Mouse (Mus musculus) adrenal gland, adult 8-10 months (tissue): ENCODE results near the gene Pcnx2. TPM values are rescaled to one million over a fixed set of nuclear protein-coding genes. Genes with fewer than 3 reads are reported as not detected.

ENCODE experiments used
- DNase-seq: peaks from one replicate; pipeline ENCODE4 v3.0.0; 2022
- total RNA-seq, 4 experiments: library from RNA; stranded (reverse); gene quantifications; 2 replicates each; pipeline ENCODE4 v1.2.4; 2022

Gene Pcnx2
- under 1 TPM; 0.29 to 0.77 (median 0.63) TPM for total RNA-seq

DNA sequence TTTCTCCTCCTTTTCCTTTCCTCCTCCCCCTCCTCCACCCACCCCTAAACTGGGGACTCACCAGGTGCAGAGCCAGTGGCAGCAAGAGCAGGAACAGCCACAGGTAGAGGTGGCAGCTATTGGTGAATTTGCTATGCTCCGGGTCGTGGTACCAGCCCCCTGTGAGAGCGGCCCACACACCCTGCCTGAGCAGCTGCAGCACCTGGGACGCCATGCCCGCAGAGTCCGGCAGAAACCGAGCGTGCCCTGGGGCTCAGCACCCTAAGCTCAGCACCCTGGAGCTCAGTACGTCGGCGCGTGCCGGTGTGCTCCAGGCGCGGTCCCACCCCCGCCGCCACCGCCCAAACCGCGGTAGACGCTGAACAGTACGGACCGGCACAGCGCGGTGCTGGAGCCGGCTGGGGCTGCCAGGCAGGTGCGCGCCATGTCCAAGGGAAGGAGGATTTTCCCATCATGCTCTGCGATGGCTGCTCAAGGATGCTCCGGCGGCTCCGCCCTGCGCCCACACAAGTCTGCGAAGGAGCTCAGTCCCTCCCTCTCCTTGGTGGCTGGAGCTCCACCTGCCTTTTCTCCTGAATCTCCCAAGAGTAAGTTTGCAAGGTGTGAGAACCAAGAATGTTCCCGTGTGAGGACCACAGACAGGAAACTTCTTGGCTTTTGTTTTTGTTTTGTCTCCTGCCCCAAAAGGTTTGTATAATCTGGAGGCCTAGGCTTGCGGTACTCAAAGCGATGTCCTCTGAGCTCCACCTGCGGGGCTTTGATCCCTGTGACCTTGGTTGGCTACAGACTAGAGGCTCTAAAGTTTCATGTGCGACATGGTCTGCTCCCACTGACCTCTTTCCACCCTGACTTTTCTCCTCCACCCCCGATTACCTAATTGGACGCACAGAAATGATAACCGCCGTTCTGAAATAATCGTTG is at the start of gene Pcnx2:
TSS of gene Pcnx2 (minus strand) at position 450 of the 921 bp plus-strand sequence.
- no peak for DNase-seq

DNA sequence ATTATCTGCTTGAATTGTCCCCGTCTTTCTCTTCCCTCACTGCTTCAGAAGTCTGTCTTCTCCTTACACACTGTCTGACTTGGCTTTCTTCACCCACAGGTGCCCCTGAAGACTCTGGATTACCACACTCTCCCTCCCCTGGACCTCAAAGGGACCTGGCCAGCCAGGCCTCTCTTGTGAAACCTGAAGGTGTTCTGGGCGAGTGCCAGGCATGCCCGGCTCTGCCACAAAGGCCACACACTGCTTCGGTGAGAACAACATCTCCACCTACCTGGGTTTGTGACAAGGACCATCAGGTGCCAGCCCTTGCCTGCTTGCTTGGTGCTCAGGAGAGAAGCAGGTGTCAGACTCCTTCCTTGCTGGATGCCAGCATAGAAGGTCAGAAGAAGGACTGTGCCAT is 46.4 kb upstream of the Pcnx2 start:
- DNase-seq = no peak

DNA sequence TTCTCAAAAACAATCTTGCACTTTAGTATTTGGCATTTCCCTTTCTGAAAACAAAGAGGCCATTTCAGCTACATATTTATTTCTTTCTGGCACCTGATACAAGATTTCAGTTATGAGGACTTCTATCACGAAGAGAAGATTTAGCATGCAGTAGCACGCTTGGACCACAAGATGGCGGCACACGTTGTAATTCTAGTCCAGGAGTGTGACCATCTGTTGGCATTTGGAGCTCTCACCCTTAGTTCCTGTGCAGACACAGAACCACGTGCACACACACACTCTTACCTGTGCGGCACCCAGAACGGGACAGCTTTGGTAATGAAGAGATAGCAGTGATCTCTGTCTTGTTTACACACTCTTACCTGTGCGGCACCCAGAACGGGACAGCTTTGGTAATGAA is 37.5 kb upstream of the Pcnx2 start:
- no peak for DNase-seq

DNA sequence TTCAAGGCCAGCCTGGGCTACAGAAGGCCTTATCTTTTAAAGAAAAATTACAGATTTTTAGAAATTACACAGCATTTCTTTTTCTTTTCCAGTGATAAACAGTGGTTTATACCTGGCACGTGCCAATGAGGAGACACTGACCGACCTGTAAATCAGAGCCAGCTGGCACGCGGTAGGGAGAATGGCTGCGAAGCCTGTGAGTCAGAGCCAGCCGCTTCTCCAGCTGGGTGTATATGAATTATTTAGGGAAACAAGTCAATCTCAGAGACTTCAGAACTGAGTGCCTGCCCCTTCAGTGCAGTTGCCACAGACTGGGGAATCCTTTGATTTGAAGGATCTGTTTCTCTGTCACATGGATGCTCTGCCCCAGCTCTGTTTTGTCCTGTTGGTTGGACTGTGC is 33.7 kb upstream of the Pcnx2 start:
- no peak for DNase-seq

DNA sequence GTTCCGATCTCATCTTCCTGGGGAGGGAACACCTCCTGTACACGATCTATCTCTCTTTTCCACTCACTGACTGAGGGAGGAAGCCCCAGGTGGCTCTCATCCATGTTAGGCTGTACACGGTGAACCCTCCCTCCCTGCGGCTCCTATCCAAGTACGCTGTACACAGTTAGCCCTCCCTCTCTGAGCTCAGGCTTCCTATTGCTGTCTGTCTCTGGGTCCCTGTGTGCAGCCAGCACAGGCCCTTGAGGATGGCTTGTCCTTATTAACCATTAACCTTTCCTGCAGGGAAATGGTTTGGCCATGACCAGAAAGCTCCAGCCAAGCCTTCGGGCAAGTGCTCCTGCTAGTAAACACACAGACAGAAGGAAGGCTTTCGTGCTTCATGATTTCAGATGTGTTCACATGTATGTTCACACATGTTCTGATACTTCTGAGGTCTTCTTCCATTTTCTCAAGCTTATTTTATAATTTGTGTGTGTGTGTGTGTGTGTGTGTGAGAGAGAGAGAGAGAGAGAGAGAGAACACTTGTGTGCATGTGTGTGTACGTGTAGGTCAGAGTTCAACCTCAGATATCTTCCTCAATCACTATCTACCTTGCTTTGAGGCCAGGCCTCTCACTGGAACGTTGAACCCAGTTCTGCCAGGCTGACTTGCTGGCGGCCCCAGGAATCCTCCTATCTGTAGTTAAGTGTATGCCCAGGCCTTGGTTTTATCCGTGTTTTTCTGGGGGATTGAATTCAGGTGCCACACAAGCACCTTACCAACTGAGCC is 32.3 kb upstream of the Pcnx2 start:
- DNase-seq = no peak

DNA sequence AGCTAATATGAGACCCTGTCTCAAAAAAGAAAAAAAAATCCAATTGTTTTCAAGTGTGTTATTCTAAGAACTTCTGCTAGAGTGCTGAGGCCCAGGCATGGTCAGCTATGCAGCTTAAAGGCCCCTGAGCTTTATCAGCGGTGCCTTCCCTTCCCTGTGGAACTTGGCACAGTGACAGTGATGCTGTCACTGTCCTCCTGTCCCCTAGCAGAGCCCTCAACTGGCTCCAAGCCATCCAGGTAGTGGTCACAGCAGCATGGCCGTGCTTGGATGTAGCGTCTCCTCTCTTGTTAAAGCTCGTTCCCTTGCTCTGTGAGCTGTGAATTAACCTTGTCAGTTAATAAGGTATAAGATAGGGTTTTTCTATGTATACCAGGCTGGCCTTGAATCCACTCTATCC is 28.5 kb upstream of the Pcnx2 start:
- DNase-seq = no peak

DNA sequence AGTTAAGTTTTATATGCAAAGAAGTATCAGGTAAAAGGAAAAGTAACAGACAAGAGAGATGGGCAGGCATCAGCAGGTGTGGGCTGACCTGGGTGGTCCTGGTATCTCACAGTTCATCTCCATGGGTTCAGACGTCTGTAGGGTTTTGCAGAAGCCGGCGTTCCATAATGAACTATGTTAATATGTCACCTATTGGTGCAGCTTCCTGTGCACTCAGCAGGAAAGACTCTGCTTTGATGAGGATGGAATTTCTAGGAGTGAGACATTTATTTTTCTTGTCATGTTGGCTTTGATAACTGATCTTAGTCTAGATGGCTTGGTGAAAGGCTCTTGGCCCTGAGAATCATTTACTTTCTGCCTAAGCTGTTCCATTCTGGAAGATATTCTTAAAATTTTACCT is 24.2 kb upstream of the Pcnx2 start:
- DNase-seq = no peak

DNA sequence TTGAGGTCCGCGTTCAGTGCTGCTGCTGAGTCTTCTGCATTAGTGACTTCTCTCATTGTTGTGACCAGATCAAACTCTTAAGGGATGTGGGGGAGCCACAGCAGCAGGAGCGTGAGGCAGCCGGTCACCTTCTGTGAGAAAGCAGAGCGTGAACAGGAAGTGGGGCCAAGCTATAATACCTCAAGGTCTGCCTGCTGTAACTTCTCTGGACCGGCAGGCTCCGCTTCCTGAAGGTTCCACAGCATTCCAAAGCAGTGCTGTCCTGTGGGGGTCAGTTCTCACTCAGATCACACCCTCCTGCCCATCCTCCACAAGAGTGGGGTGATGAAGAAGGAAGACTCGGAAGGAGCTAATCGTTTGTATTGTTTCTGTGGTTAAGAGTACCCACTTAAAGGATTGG is 22.6 kb upstream of the Pcnx2 start:
- DNase-seq = no peak

DNA sequence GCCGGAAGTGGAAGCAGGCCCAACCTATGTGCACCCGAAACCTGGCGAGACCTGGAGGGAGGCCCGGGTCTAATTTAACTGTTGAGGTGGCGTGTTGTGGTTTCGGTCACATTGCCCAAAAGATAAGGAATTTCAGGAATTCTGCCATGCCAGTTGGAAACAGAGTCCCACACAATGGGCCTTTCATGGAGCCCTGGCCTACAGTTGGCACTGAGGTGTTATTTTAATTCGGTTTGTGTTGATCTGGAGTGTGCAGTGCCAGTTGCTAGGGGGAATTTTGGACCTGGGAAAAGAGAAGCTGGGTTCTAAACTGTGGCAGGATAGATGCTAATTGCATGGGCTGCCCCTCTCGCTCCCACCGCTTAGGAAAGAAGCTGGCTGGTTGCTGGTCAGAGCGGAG is 22.2 kb upstream of the Pcnx2 start:
- no peak for DNase-seq

DNA sequence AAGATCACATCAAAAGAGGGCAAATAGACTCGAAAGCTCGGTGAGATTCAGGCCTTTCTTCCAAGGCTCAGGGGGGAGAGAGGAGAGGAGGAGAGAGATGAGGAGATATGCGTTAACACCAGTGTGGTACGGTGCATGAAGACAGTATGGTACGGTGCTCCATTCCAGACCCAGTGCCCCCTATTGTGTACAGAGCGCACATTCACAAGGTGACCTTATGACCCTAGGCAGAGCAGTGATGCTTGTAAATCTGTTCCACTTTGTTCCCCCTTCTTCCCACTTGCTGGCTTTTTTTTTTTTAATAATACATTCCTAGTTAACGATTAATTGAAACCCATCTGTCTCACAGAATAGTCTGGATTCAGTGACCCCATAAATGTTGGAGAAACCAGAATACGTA is 21.4 kb upstream of the Pcnx2 start:
- DNase-seq = no peak

DNA sequence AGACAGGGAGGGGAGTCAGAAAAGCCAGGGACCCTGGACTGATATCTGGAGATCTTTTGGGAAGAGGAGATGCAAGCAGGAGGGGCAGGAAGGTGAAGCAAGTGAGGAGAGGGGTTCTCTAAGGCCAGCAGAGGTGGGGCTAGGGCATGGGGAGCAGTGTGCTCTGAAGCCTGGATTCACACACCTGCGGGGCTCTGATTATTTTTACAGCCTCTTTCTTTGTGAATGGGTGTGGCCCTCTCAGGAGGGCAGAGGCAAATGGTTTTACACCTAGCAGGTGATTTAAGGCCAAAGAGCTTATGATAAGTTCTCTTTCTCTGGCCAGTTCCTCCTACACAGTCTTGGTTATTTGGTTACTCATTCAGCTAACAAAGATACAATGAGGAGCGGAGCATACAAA is 20.6 kb upstream of the Pcnx2 start:
- no peak for DNase-seq

DNA sequence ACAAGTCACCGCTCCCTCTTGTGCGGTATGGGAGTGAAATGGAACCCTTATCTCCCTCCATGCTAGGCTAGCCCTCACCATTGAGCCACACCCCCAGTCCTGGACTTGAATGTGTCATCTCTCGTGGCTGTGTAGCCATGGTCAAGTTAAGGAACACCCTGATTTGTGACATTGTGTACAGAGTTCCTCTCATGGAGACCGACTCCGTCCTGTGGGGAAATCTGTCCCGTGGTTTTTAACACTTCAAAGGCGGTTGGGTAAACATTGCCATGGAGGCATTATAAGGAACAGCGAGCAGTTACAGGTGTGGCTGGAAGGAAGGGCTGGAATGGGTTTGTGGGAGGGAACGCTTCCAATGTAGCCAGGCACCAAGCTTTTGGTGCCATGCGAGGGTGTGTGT is 18.9 kb upstream of the Pcnx2 start:
- DNase-seq = no peak

DNA sequence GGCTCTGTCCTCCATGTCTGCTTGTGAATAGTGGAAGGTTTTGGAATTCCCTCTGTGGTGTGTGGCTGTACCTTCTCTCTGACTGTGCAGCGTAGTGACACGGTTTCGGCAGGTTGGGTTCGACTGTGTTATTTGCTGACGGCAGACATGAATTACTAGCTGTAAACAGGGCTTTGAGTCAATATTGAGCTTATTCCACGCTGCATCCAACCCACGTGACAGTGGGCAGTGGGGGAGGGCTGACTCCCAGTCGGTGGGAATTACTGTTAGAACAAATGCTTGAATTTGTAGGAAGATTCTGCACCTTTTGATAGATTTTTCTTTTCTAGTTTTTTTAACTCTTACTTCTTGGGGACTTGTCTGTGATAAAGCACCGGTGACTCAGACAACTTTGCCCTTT is 16.3 kb upstream of the Pcnx2 start:
- no peak for DNase-seq

DNA sequence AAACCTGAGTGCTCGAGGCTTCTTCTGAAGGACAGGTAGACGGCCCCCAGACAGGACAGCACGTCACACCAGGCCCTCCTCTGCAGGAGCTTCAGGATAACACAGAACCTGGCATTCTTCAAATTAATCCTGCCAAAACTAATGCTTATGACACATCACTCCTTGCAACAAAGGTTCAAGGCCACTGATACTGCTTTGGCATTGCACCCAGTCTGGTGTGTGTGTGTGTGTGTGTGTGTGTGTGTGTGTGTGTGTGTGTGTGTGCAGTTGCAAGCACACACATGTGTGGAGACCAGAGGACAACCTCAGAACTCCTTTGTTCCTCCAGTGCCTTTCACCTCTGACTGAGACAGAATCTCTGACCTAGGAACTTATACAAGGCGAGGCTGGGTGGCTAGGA is 15.1 kb upstream of the Pcnx2 start:
- DNase-seq = no peak

DNA sequence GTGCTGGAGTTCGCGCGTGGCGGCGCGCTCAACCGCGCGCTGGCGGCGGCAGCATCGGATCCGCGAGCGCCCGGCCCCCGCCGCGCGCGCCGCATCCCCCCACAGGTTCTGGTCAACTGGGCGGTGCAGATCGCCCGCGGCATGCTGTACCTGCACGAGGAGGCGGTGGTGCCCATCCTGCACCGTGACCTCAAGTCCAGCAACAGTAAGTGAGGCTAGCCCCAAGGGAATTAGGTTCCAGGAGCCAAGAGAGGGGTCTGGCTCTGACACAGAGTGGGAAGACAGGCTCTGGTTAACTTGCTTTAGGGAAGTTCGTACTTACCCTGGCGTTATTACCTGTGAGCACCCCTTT is 13.1 kb upstream of the Pcnx2 start:
- DNase-seq = no peak

DNA sequence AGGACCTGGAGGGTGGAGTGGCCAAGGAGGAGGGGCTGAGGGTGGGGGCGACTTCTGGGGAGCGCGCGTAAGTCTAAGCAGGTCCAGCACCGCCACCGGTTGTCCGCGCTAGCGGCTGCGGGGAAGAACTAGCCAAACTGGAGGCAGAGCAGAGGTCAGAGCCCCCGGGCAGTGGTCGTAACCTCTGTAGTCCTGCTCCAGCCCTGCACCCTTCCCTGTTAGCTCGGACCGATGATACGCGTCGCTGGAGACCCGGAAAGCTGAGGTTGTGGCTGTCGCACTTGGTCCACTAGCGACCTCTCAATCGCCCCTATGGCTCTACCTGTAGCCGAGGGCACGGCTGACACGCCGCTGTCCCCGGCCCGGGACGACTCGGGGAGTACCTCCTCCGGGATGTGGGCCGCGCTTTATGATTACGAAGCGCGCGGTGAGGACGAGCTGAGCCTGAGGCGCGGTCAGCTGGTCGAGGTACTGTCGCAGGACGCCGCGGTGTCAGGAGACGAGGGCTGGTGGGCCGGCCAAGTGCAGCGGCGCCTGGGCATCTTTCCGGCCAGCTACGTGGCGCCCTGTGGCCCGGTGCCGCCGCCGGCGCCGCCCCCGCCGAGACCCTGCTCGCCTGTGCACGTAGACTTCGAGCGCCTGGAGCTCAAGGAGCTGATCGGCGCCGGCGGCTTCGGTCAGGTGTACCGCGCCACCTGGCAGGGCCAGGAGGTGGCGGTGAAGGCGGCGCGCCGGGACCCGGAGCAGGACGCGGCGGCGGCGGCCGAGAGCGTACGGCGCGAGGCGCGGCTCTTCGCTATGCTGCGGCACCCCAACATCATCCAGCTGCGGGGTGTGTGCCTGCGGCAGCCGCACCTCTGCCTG is 12.5 kb upstream of the Pcnx2 start, which contains the start of gene Map3k21:
TSS of gene Map3k21 (plus strand) at position 86 of the 864 bp plus-strand sequence.
- DNase-seq = no peak

DNA sequence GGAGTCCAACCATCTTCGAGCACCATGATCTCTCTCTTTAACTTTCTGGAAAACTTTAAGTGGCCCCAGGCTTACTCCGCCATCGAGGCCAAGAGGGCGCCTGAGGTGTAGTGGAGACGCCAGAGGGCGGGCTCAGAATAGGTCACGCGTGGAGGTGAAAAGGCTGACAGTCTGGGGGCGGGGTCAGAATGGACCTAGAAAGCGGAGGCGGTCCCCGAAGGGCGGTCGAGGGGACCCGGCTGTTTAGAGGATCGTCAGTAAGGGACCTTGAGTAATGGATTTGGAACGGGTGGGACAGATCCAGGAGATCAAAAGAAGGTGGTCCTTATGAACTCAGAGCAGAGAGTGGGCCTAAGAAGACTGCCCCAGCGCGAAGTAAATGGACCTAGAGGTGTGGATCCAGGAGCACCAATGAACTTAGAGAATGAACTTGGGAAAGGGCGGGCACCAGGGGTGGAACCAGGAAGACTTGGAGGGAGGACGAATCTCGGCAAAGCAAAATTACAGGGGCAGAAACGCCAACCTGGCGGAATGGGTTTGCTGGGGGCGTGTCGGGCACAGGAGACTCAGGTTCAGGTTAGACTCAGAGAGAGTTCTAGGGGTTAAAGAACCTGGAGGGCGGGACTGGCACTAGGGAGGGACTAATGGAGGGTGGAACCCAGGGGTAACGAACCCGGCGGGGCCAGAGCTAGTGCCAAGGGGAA is 11.7 kb upstream of the Pcnx2 start:
- DNase-seq = peak; percentile 58

DNA sequence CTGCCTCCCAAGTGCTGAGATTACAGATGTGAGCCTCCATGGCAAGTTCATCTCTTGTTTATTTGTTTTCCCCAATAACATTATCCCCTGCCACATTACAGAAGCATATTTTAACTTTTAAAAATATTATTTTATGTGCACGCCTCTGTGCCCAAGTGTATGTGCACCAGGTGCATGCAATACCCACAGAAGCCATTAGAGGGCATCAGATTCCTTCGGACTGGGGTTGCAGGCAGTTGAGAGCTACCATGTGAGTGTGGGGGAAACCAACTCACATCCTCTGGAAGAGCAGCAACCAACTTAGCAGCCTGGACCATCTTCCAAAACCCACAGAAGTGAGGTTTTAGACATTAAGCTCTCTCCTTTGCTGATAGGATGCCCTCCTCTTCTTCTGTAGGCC is 9.2 kb upstream of the Pcnx2 start:
- no peak for DNase-seq

DNA sequence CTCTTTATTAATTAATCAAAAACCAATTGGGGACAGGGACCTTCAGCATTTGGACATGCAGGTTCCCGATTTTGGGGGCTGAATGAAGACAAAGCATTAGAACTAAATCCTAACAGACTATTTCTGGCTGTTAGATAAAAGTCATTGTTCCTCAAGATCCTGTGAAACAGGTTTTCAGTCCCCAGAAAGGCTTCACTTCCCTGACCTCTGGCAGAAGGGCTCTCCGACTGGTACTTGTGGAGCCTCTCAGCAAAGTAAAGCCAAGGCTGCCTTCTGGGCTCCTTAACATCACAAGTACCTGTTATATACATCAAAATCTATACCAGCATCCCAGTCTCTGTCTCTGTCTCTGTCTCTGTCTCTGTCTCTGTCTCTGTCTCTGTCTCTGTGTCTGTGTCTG is 7.2 kb upstream of the Pcnx2 start:
- no peak for DNase-seq

DNA sequence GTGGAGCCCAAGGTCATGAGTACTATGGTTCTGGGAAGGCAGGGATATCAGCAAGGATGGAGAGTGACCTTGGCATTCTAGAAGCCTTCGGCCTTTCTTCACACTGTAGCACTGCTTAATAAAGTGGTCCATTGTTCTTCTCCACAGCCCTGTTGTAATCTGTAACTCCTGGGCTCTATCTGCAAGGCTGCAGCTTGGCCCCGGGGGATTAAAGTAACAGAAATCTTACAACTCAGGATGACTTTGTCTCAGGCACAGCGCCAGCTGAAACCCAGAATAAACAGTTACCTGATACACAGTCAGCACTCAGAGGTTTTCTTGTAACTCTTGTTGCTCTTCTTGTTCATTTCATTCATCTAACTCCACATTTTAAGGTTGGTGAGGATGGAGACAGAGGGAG is 4.4 kb upstream of the Pcnx2 start:
- no peak for DNase-seq

DNA sequence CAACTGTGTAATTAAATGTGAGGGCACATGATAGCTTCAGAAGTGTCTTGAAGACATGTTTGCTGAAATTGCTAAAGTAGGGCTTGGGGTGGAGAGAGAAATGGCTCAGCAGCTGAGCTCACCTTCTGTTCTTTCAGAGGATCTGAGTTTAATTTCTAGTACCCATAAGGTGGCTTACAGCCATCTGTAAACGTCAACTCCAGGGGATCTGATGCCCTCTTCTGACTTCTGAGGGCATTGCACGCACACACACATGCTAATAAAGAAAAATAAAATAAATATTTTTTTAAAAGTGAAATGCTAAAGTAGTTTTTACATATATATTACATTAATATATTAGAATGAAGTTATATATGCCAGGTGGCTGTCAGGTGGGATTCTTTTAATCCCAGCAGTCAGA is 3.0 kb upstream of the Pcnx2 start:
- no peak for DNase-seq

DNA sequence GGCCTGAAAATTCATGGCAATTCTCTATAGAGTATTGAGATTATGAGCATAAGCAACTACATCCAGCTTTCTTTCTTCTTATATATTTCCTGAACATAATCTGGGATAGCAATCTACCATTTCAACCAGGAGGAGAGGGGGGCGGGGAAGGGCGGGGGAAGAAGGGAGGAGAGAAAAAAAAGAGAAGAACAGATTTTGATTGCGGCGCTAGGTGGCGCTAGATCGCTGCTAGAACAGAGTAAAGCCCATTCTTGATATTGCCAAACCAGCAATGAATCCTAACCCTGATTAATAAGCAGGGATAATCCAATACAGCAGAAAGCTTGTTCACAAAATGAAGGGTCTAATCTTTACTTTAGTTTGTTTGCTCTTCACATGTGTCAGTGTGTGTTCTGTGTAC is 782 bp upstream of the Pcnx2 start:
- DNase-seq = no peak
